Mouse (Mus musculus): ENCODE data around the gene Ciapin1. TPM values are rescaled to one million over a fixed set of nuclear protein-coding genes. Genes with fewer than 3 reads are reported as not detected.

Gene Ciapin1
- 36.5 and 39.4 TPM in 2 replicates for polyA plus RNA-seq (2015; fragmentation: Nextera tagmentation; extraction: Ambion mirVana)

GRCm38 (mm10) chr8:94837662-94838574 lies at the start of gene Ciapin1, which contains the start of gene Coq9:
Ciapin1 (minus strand) TSS chr8:94838358.
Coq9 (plus strand) TSS chr8:94838321.
- TF ChIP-seq EP300 (IDR thresholded peaks at IDR 0.05; ENCODE audit: low read depth) (peak; percentile 65), CTCF (IDR thresholded peaks at IDR 0.05; ENCODE audit: low read depth) (no peak)
- Histone ChIP-seq H3K4me2 (ENCODE audit: low read depth, low read length) (peak within 1 kb of the TSS; percentile 82), H3K36me3 (replicated peaks; ENCODE audit: insufficient read depth, low read length) (no peaks in the 10 kb centered on the region), H3K4me1 (ENCODE audit: insufficient read depth) (peaks cover 12% of the 10 kb centered on the region), H3K27ac (ENCODE audit: low read depth) (peak within 1 kb of the TSS; percentile 98), H3K9me3 (ENCODE audit: low read length) (no peaks in the 10 kb centered on the region), H3K27me3 (ENCODE audit: insufficient read depth, low read length) (no peaks in the 10 kb centered on the region), H3K9ac (replicated peaks) (peak within 1 kb of the TSS; percentile 96), H3K4me3 (ENCODE audit: low read depth, low read length) (peak within 1 kb of the TSS; percentile 93)
- ATAC-seq, result peak; percentile 97
- WGBS (ENCODE audit: insufficient replicate concordance), result 1% methylated on average over 82 of the region's 82 CpGs
- peak; percentile 96 for DNase-seq

GRCm38 (mm10) chr8:94880742-94881141 lies 42.6 kb upstream of the Ciapin1 start:
- no peaks in the 10 kb centered on the region for H3K36me3 ChIP-seq (replicated peaks; ENCODE audit: insufficient read depth, low read length)
- no peaks in the 10 kb centered on the region for H3K9me3 ChIP-seq (ENCODE audit: low read length)
- H3K27me3 ChIP-seq (ENCODE audit: insufficient read depth, low read length), result no peaks in the 10 kb centered on the region
- H3K27ac ChIP-seq (ENCODE audit: low read depth), result no peak overlapping the region
- H3K4me2 ChIP-seq (ENCODE audit: low read depth, low read length), result no peak overlapping the region
- DNase-seq (no peak), ATAC-seq (no peak)
- H3K4me1 ChIP-seq (ENCODE audit: insufficient read depth), result peaks cover 8% of the 10 kb centered on the region
- no peak for TF ChIP-seq CTCF (IDR thresholded peaks at IDR 0.05; ENCODE audit: low read depth)
- WGBS (ENCODE audit: insufficient replicate concordance), result 60% methylated on average over 4 of the region's 4 CpGs
- no peak overlapping the region for H3K4me3 ChIP-seq (ENCODE audit: low read depth, low read length)
- H3K9ac ChIP-seq (replicated peaks), result no peak overlapping the region

- Histone ChIP-seq H3K9ac (replicated peaks) (no peak overlapping the region), H3K27ac (ENCODE audit: low read depth) (peak overlapping the region; percentile 64), H3K27me3 (ENCODE audit: insufficient read depth, low read length) (peaks cover 12% of the 10 kb centered on the region), H3K9me3 (ENCODE audit: low read length) (no peaks in the 10 kb centered on the region), H3K4me1 (ENCODE audit: insufficient read depth) (peaks cover 22% of the 10 kb centered on the region), H3K4me2 (ENCODE audit: low read depth, low read length) (peak overlapping the region; percentile 99; the same call in 1 of the 2 replicates), H3K4me3 (ENCODE audit: low read depth, low read length) (no peak overlapping the region), H3K36me3 (replicated peaks; ENCODE audit: insufficient read depth, low read length) (no peaks in the 10 kb centered on the region)
- DNase-seq (peak; percentile 12), ATAC-seq (no peak)
- TF ChIP-seq CTCF (IDR thresholded peaks at IDR 0.05; ENCODE audit: low read depth) (no peak), EP300 (IDR thresholded peaks at IDR 0.05; ENCODE audit: low read depth) (no peak)
- WGBS (ENCODE audit: insufficient replicate concordance), result 34% methylated on average over 3 of the region's 3 CpGs
Observed at GRCm38 (mm10) chr8:94876820-94877219, 38.7 kb upstream of the Ciapin1 start.

- H3K4me2 ChIP-seq (ENCODE audit: low read depth, low read length), result peak within 1 kb of the TSS; percentile 99
Observed at GRCm38 (mm10) chr8:94876197-94876730, 38.1 kb upstream of the Ciapin1 start, which contains the start of gene Dok4. Dok4 (minus strand) TSS chr8:94876330.

GRCm38 (mm10) chr8:94875871-94876150 lies 37.7 kb upstream of the Ciapin1 start:
- H3K9ac ChIP-seq (replicated peaks), result peak overlapping the region; percentile 85
- peak overlapping the region; percentile 90 for H3K27ac ChIP-seq (ENCODE audit: low read depth)
- peak overlapping the region; percentile 99 for H3K4me2 ChIP-seq (ENCODE audit: low read depth, low read length)
- DNase-seq (no peak), ATAC-seq (peak; percentile 28)
- peaks cover 16% of the 10 kb centered on the region for H3K27me3 ChIP-seq (ENCODE audit: insufficient read depth, low read length)
- H3K4me1 ChIP-seq (ENCODE audit: insufficient read depth), result peaks cover 27% of the 10 kb centered on the region
- H3K9me3 ChIP-seq (ENCODE audit: low read length), result no peaks in the 10 kb centered on the region
- H3K4me3 ChIP-seq (ENCODE audit: low read depth, low read length), result peak overlapping the region; percentile 78
- WGBS (ENCODE audit: insufficient replicate concordance), result 0% methylated on average over 10 of the region's 20 CpGs
- H3K36me3 ChIP-seq (replicated peaks; ENCODE audit: insufficient read depth, low read length), result no peaks in the 10 kb centered on the region
- no peak for TF ChIP-seq CTCF (IDR thresholded peaks at IDR 0.05; ENCODE audit: low read depth)

More at GRCm38 (mm10) chr8:94876197-94876730, 38.1 kb upstream of the Ciapin1 start, which contains the start of gene Dok4:
- TF ChIP-seq CTCF (IDR thresholded peaks at IDR 0.05; ENCODE audit: low read depth), result no peak
- TF ChIP-seq EP300 (IDR thresholded peaks at IDR 0.05; ENCODE audit: low read depth), result no peak
- peaks cover 23% of the 10 kb centered on the region for H3K4me1 ChIP-seq (ENCODE audit: insufficient read depth)
- peak within 1 kb of the TSS; percentile 78 for H3K4me3 ChIP-seq (ENCODE audit: low read depth, low read length)
- DNase-seq (peak; percentile 98), ATAC-seq (peak; percentile 83)
- no peaks in the 10 kb centered on the region for H3K36me3 ChIP-seq (replicated peaks; ENCODE audit: insufficient read depth, low read length)
- peaks cover 12% of the 10 kb centered on the region for H3K27me3 ChIP-seq (ENCODE audit: insufficient read depth, low read length)
- peak within 1 kb of the TSS; percentile 85 for H3K9ac ChIP-seq (replicated peaks)
- WGBS (ENCODE audit: insufficient replicate concordance), result 2% methylated on average over 35 of the region's 37 CpGs
- peak within 1 kb of the TSS; percentile 90 for H3K27ac ChIP-seq (ENCODE audit: low read depth)
- H3K9me3 ChIP-seq (ENCODE audit: low read length), result no peaks in the 10 kb centered on the region
